Mouse (Mus musculus): Measurements from ENCODE around the gene Dpysl4. TPM values are rescaled to one million over a fixed set of nuclear protein-coding genes. Genes with fewer than 3 reads are reported as not detected.

Dpysl4 gene
- polyA plus RNA-seq, 1 experiment: 13.6 TPM

GRCm38 (mm10) chr7:139089892-139090874 lies 4.4 kb downstream of the Dpysl4 start:
- TF ChIP-seq CTCF (IDR thresholded peaks at IDR 0.05; ENCODE audit: control insufficient read depth, insufficient read depth, insufficient replicate concordance, low read depth, low read length): no peak
- TF ChIP-seq POLR2A (IDR thresholded peaks at IDR 0.05; ENCODE audit: control insufficient read depth, low read depth, low read length): no peak
- Histone ChIP-seq H3K36me3 (ENCODE audit: control insufficient read depth, insufficient read depth, low read length) (no peaks in the 10 kb centered on the region), H3K27me3 (ENCODE audit: control insufficient read depth, insufficient read depth, low read length) (no peaks in the 10 kb centered on the region), H3K27ac (ENCODE audit: control insufficient read depth, insufficient read depth, low read depth, low read length) (no peak overlapping the region), H3K4me1 (ENCODE audit: control insufficient read depth, insufficient read depth, low read length) (peaks cover 9% of the 10 kb centered on the region), H3K4me3 (ENCODE audit: control insufficient read depth, low read depth, low read length) (no peak overlapping the region)

DNA sequence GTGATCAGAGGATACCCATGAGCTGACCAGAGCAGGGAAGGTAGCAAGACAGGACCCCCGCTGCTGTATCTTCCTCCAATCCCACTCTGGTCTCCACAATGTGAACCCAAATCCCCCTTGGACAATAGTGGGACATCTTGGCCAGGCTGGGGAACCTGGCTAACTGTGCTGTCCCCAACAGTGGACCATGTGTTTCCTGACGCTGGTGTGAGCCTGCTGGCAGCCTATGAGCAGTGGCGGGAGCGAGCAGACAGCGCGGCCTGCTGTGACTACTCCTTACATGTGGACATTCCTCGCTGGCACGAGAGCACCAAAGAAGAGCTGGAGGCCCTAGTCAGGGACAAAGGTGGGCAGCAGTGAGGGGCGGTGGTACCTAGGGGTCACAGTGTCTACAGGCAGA lies 5.9 kb downstream of the Dpysl4 start:
- Histone ChIP-seq H3K36me3 (ENCODE audit: control insufficient read depth, insufficient read depth, low read length) (no peaks in the 10 kb centered on the region), H3K4me3 (ENCODE audit: control insufficient read depth, low read depth, low read length) (no peak overlapping the region), H3K4me1 (ENCODE audit: control insufficient read depth, insufficient read depth, low read length) (peaks cover 1% of the 10 kb centered on the region; the same call in 1 of the 2 replicates), H3K27ac (ENCODE audit: control insufficient read depth, insufficient read depth, low read depth, low read length) (no peak overlapping the region), H3K27me3 (ENCODE audit: control insufficient read depth, insufficient read depth, low read length) (no peaks in the 10 kb centered on the region)
- TF ChIP-seq POLR2A (IDR thresholded peaks at IDR 0.05; ENCODE audit: control insufficient read depth, low read depth, low read length) (no peak), CTCF (IDR thresholded peaks at IDR 0.05; ENCODE audit: control insufficient read depth, insufficient read depth, insufficient replicate concordance, low read depth, low read length) (no peak)

GRCm38 (mm10) chr7:139092676-139093075 lies 6.9 kb downstream of the Dpysl4 start:
- Histone ChIP-seq H3K36me3 (ENCODE audit: control insufficient read depth, insufficient read depth, low read length) (no peaks in the 10 kb centered on the region), H3K27ac (ENCODE audit: control insufficient read depth, insufficient read depth, low read depth, low read length) (no peak overlapping the region), H3K4me1 (ENCODE audit: control insufficient read depth, insufficient read depth, low read length) (no peaks in the 10 kb centered on the region), H3K4me3 (ENCODE audit: control insufficient read depth, low read depth, low read length) (no peak overlapping the region), H3K27me3 (ENCODE audit: control insufficient read depth, insufficient read depth, low read length) (no peaks in the 10 kb centered on the region)
- TF ChIP-seq POLR2A (IDR thresholded peaks at IDR 0.05; ENCODE audit: control insufficient read depth, low read depth, low read length) (no peak), CTCF (IDR thresholded peaks at IDR 0.05; ENCODE audit: control insufficient read depth, insufficient read depth, insufficient replicate concordance, low read depth, low read length) (no peak)

DNA sequence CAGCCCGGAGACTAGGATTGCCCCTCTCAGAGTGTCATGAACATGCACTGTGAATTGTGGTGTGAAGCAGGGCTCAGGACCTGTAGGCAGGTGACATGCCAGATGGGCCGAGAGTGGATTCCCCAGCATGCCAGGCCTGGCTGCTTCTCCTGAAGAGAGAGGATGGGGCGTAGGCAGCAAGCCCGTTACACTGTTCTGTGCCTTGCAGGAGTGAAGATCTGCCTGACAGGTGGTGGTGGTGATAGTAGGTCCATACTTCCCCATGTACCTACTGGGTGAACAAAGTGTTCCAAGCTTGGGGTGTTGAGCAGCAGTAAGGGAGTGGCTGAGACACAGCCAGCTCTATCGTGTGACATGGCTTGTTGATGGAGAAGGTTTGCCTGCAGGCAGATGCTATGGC lies 7.3 kb downstream of the Dpysl4 start:
- Histone ChIP-seq H3K36me3 (ENCODE audit: control insufficient read depth, insufficient read depth, low read length) (no peaks in the 10 kb centered on the region), H3K27me3 (ENCODE audit: control insufficient read depth, insufficient read depth, low read length) (no peaks in the 10 kb centered on the region), H3K4me1 (ENCODE audit: control insufficient read depth, insufficient read depth, low read length) (no peaks in the 10 kb centered on the region)

DNA sequence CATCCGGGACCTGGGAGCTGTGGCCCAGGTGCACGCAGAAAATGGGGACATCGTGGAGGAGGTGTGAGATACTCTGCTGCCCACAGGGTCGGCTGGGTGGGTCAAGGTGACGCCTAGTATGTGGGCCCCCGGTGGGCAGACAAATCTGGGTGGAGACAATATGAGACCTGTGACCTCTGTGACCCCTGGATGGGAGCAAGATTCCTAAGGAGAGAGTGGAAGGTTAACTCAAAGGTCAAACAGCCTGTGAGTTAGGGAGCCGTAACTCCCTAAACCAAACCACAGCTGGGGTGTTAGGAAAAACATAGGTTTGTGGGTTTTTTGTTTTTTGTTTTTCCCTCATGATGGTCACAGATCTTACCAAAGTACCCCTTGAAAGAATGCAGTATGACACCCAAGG lies 8.0 kb downstream of the Dpysl4 start:
- no peaks in the 10 kb centered on the region for H3K4me1 ChIP-seq (ENCODE audit: control insufficient read depth, insufficient read depth, low read length)
- H3K27me3 ChIP-seq (ENCODE audit: control insufficient read depth, insufficient read depth, low read length): no peaks in the 10 kb centered on the region
- TF ChIP-seq POLR2A (IDR thresholded peaks at IDR 0.05; ENCODE audit: control insufficient read depth, low read depth, low read length): no peak
- no peak for TF ChIP-seq CTCF (IDR thresholded peaks at IDR 0.05; ENCODE audit: control insufficient read depth, insufficient read depth, insufficient replicate concordance, low read depth, low read length)
- no peaks in the 10 kb centered on the region for H3K36me3 ChIP-seq (ENCODE audit: control insufficient read depth, insufficient read depth, low read length)
- H3K4me3 ChIP-seq (ENCODE audit: control insufficient read depth, low read depth, low read length): no peak overlapping the region
- H3K27ac ChIP-seq (ENCODE audit: control insufficient read depth, insufficient read depth, low read depth, low read length): no peak overlapping the region

More for the DNA sequence above, 7.3 kb downstream of the Dpysl4 start:
- TF ChIP-seq POLR2A (IDR thresholded peaks at IDR 0.05; ENCODE audit: control insufficient read depth, low read depth, low read length) (no peak), CTCF (IDR thresholded peaks at IDR 0.05; ENCODE audit: control insufficient read depth, insufficient read depth, insufficient replicate concordance, low read depth, low read length) (no peak)
- Histone ChIP-seq H3K27ac (ENCODE audit: control insufficient read depth, insufficient read depth, low read depth, low read length) (no peak overlapping the region), H3K4me3 (ENCODE audit: control insufficient read depth, low read depth, low read length) (no peak overlapping the region)

DNA sequence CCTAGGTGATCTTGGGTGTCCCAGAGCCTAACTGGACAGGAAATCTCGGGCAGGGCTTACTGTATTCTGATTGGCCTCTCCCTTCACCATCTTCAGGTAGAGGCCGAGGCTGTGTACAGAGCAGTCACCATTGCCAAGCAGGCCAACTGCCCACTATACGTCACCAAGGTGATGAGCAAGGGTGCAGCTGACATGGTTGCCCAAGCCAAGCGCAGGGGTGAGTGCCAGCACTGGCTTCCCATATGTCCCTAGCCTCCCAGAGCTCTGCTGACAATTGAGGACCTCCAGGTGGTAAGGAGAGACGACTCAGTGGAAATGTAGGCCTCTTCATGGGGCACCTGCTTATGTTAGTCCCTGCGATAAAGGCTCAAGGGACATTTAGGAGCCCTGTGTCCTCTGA lies 9.0 kb downstream of the Dpysl4 start:
- H3K36me3 ChIP-seq (ENCODE audit: control insufficient read depth, insufficient read depth, low read length): no peaks in the 10 kb centered on the region
- TF ChIP-seq POLR2A (IDR thresholded peaks at IDR 0.05; ENCODE audit: control insufficient read depth, low read depth, low read length) (no peak), CTCF (IDR thresholded peaks at IDR 0.05; ENCODE audit: control insufficient read depth, insufficient read depth, insufficient replicate concordance, low read depth, low read length) (no peak)

GRCm38 (mm10) chr7:139095282-139095681 lies 9.5 kb downstream of the Dpysl4 start:
- no peak overlapping the region for H3K4me3 ChIP-seq (ENCODE audit: control insufficient read depth, low read depth, low read length)
- no peaks in the 10 kb centered on the region for H3K36me3 ChIP-seq (ENCODE audit: control insufficient read depth, insufficient read depth, low read length)
- no peaks in the 10 kb centered on the region for H3K27me3 ChIP-seq (ENCODE audit: control insufficient read depth, insufficient read depth, low read length)
- H3K4me1 ChIP-seq (ENCODE audit: control insufficient read depth, insufficient read depth, low read length): no peaks in the 10 kb centered on the region
- TF ChIP-seq CTCF (IDR thresholded peaks at IDR 0.05; ENCODE audit: control insufficient read depth, insufficient read depth, insufficient replicate concordance, low read depth, low read length) (no peak), POLR2A (IDR thresholded peaks at IDR 0.05; ENCODE audit: control insufficient read depth, low read depth, low read length) (no peak)
- H3K27ac ChIP-seq (ENCODE audit: control insufficient read depth, insufficient read depth, low read depth, low read length): no peak overlapping the region

More for the DNA sequence above, 9.0 kb downstream of the Dpysl4 start:
- Histone ChIP-seq H3K27me3 (ENCODE audit: control insufficient read depth, insufficient read depth, low read length) (no peaks in the 10 kb centered on the region), H3K4me1 (ENCODE audit: control insufficient read depth, insufficient read depth, low read length) (no peaks in the 10 kb centered on the region), H3K4me3 (ENCODE audit: control insufficient read depth, low read depth, low read length) (no peak overlapping the region), H3K27ac (ENCODE audit: control insufficient read depth, insufficient read depth, low read depth, low read length) (no peak overlapping the region)

Measured in testis, adult 2 months (tissue).